Mouse (Mus musculus) stomach, embryonic 14.5 days (tissue): ENCODE measurements at regions not wholly inside any gene's neighbourhood (a gene's known extent, or its start where the extent isn't known, plus 50 kb on each side); places are given as distances from the start of the nearest gene placed in this dataset.
"Not testable (repeated sequence)": the region's sequence is repeated elsewhere in the genome, so short reads cannot be mapped to it uniquely, and the experiment has no call there.

Experiments
- ATAC-seq: fragments of 200-750 bp; cut with Nextera tagmentation; 2 replicates; pipeline ENCODE4 v1.8.0; 2017; ENCODE audit warnings: low read depth, moderate TSS enrichment; ENCODE audit not compliant: insufficient number of reproducible peaks, insufficient read depth, low FRiP score
- H3K27ac ChIP-seq: fragments of 300-500 bp; sonication (generic); 2 replicates; pipeline ENCODE4 v1.5.1; 2014; ENCODE audit warnings: mild to moderate bottlenecking, low read length, moderate library complexity, mixed read lengths
- H3K27me3 ChIP-seq: fragments of 300-500 bp; sonication (generic); 2 replicates; pipeline ENCODE4 v1.6.1; 2014; ENCODE audit warnings: low read length, control low read depth, mixed read lengths; ENCODE audit not compliant: control insufficient read depth, insufficient read depth
- H3K36me3 ChIP-seq: fragments of 300-500 bp; sonication (generic); 2 replicates; pipeline ENCODE4 v1.6.1; 2014; ENCODE audit warnings: mild to moderate bottlenecking, control low read depth, low read length, moderate library complexity, mixed read lengths; ENCODE audit not compliant: control insufficient read depth, insufficient read depth
- H3K4me1 ChIP-seq: fragments of 300-500 bp; sonication (generic); 2 replicates; pipeline ENCODE4 v1.6.1; 2014; ENCODE audit warnings: low read length, control low read depth, mixed read lengths; ENCODE audit not compliant: control insufficient read depth, insufficient read depth
- H3K4me2 ChIP-seq: fragments of 300-500 bp; sonication (generic); replicated peaks from 2 replicates; pipeline ENCODE4 v1.6.1; 2014; ENCODE audit warnings: low read depth, low read length, control low read depth
- H3K4me3 ChIP-seq: fragments of 300-500 bp; sonication (generic); 2 replicates; pipeline ENCODE4 v1.5.1; 2014; ENCODE audit warnings: low read depth, low read length, control low read depth
- H3K9ac ChIP-seq: fragments of 300-500 bp; sonication (generic); replicated peaks from 2 replicates; pipeline ENCODE4 v1.6.1; 2014; ENCODE audit warnings: low read depth, mild to moderate bottlenecking, control low read depth, low read length, moderate library complexity, mixed read lengths
- H3K9me3 ChIP-seq: fragments of 300-500 bp; sonication (generic); 2 replicates; pipeline ENCODE4 v1.6.1; 2016; ENCODE audit warnings: low read depth, low read length, control low read depth; ENCODE audit not compliant: control insufficient read depth
- WGBS: fragments of 180-500 bp; shearing (Covaris S2); extraction: QIAGEN DNeasy Blood & Tissue Kit; methylation state at CpG from one replicate; pipeline ENCODE4 v1.1.7; 2014; 5-methylcytosine and 5-hydroxymethylcytosine counted together

DNA sequence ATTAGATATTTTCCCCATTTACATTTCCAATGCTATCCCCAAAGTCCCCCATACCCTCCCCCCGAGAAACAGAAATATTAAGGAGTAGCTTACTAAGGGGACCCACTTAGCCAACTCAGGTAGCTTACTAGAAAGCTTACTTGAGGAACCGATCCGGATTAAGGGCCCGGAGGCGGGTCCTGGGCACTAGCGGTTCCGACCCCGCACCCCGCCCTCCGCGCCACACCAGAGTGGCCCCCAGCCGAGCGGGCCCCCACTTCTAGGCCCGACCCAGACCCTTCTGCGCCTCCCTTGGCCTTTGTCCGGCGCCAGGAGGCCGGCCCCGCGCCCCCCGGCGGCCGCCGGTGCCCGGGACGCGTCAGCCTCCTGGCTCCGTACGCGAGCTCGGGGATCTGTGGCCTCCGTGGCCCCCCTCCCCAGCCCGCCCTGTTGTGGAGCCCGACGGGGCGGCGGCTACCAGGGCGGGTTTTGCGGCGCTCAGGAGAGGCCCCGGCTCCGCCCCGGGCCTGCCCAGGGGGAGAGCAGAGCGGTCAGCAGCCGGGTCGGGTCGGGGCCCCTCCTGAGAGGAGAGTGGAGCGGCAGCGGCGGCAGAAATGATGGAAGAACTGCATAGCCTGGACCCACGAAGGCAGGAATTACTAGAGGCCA, 106.5 kb downstream of the Zfp600 start:
- H3K36me3 ChIP-seq, H3K9me3 ChIP-seq, H3K27me3 ChIP-seq, H3K27ac ChIP-seq, H3K9ac ChIP-seq, H3K4me1 ChIP-seq: not testable (repeated sequence)
- Histone ChIP-seq H3K4me2 (peak overlapping the region; percentile 43; the same call in 1 of the 2 replicates), H3K4me3 (peak overlapping the region; percentile 26)
- 7% methylated on average over 32 of the region's 51 CpGs for WGBS
- ATAC-seq: peak; percentile 84

DNA sequence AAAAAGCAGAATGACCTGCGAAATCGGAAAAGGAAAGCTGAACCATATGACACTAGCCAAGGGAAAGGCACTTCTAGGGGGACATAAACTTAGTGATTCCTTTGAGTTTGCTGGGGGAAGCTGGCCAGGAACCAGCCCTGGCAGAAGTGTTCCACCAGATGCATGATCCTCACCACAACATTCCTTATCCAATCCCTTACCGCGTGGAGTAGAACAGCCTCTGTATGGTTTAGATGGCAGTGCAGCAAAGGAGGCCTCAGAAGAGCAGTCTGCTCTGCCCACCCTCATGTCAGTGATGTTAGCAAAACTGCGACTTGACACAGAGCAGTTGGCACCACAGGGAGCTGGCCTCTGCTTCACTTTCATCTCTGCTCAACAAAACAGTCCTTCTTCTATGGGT, 107.2 kb downstream of the Zfp600 start:
- whole genome bisulfite sequencing: 56% methylated on average over 2 of the region's 5 CpGs
- H3K4me3 ChIP-seq, H3K4me2 ChIP-seq, H3K36me3 ChIP-seq, H3K9me3 ChIP-seq, H3K4me1 ChIP-seq, H3K27me3 ChIP-seq, ATAC-seq, H3K9ac ChIP-seq, H3K27ac ChIP-seq: not testable (repeated sequence)

DNA sequence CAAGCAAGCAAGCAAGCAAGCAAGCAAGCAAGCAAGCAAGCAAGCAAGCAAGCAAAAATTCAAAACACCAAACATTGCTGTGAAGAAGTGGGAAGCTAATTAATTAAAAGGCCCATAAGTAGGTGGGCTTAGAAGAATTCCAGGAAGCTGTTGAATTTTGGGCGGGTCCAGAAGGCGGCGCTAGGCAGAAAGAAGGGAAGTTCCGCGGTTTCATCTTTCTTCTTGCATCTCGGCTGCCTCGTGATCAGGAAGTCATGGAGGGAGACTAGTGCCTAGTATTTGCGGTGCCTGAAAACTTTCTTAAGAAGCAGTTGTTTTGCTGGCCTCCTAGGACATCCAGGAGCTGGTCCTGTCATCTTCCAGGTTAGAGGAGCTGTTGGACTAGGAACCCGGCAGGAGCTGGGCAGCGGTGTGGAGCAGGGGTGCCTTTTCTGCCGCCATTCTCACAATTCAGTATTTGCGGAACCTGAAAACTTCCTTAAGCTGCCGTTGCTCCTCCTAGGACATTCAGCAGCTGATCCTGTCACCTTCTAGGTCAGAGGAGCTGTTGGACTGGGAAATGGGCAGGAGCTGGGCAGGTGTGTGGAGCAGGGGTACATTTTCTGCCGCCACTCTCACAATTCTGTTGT, 113.6 kb downstream of the Zfp600 start:
- no CpG with 5 or more reads among the region's 14 CpGs for WGBS
- not testable (repeated sequence) for H3K27ac ChIP-seq, ATAC-seq, H3K9me3 ChIP-seq, H3K4me3 ChIP-seq, H3K36me3 ChIP-seq, H3K27me3 ChIP-seq, H3K9ac ChIP-seq, H3K4me2 ChIP-seq, H3K4me1 ChIP-seq
